Mouse (Mus musculus): ENCODE results near the gene Tfcp2. TPM values are rescaled to one million over a fixed set of nuclear protein-coding genes. Genes with fewer than 3 reads are reported as not detected.

The Tfcp2 gene
- polyA plus RNA-seq, 1 experiment from 2014 or later = 35.2 TPM

DNA sequence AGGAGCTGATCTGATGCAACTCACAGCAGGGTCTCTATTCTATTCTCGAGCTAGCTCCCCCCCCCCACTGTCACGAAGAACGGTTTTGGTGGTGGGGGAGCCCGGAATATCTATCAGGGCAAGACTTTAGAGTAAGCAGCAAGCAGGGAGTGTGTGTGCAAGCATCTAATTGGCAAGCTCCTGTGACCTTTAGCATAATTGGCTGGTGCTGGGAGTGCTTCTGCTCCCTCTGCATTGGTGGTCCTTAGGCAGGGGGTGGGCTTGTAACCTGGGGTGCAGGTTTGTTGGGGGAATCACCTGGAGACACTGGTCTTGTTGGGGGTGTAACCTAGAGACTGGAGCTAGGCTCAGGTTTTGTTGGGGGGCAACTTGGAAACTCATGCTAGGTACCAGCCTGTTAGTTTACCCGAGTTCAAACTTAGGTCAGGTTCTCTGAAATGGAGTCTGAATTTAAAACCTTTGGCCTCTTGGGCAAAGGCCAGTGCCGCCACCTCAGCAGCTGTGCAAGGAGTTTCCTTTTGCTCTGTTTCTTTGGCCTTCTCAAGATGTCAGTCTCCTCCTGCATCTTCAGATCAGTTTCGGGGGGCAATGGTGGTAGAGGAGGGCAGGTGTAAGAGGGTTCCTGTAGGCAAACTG is 95.3 kb downstream of the Tfcp2 start:
- 61% methylated on average over 7 of the region's 7 CpGs for WGBS

DNA sequence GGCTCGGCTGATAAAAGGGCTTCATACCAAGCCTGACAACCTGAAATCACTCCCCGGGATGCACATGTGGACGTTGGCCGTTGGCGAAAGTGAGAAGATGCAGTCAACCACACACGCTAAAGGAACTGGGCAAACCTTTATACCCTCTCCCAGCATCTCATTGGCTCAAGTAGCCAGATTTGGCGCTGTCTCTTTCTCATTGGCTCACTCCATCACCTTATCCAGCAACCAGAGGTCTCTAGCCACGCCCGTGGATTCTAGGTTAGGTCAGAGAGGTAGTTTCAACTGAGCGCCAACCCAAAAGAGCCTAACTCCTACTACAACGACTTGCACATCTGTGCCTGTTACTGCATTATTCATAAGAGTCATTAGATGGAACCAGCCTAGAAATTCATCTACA is 99.3 kb downstream of the Tfcp2 start:
- Histone ChIP-seq H3K4me1 (0 out of 2 replicates have a peak, but pooled peaks cover 4% of the 10 kb centered on the region), H3K27me3 (no peaks in the 10 kb centered on the region), H3K27ac (no peak overlapping the region), H3K4me2 (no peak overlapping the region), H3K36me3 (ENCODE audit: poor library complexity, severe bottlenecking) (no peaks in the 10 kb centered on the region), H3K4me3 (no peak overlapping the region), H3K9ac (no peak overlapping the region), H3K9me3 (replicated peaks) (no peaks in the 10 kb centered on the region)
- no peak for ATAC-seq
- WGBS = 80% methylated on average over 11 of the region's 11 CpGs

More for the DNA sequence above, 95.3 kb downstream of the Tfcp2 start:
- no peak overlapping the region for H3K27ac ChIP-seq
- no peaks in the 10 kb centered on the region for H3K4me1 ChIP-seq
- peaks cover 11% of the 10 kb centered on the region; the same call in 1 of the 2 replicates for H3K27me3 ChIP-seq
- H3K9ac ChIP-seq = no peak overlapping the region
- no peaks in the 10 kb centered on the region for H3K9me3 ChIP-seq (replicated peaks)
- H3K4me3 ChIP-seq = no peak overlapping the region
- no peaks in the 10 kb centered on the region for H3K36me3 ChIP-seq (ENCODE audit: poor library complexity, severe bottlenecking)
- no peak for ATAC-seq
- no peak overlapping the region for H3K4me2 ChIP-seq

DNA sequence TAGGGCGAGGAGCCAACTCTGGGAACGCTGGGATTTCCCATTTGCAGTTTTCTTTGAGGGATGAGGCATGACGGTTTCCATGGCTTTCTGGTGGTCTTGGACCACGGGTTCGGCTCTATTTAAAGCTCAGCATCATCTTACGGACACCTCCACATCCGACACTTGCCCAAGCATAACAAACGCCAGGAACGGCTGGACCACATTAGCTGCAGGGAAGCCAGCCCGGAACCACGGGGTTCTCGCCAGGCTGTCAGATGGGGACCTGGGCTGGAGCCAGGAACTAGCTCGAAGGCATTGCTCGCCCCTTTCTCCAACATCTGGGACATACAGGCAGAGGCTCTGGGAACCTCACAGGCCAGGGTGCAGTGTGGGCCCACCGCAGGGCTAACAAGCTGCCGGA is 100.6 kb downstream of the Tfcp2 start:
- ATAC-seq = no peak
- Histone ChIP-seq H3K4me3 (no peak overlapping the region), H3K27ac (no peak overlapping the region), H3K9me3 (replicated peaks) (no peaks in the 10 kb centered on the region), H3K4me1 (0 out of 2 replicates have a peak, but pooled peaks cover 4% of the 10 kb centered on the region), H3K9ac (no peak overlapping the region), H3K36me3 (ENCODE audit: poor library complexity, severe bottlenecking) (no peaks in the 10 kb centered on the region), H3K27me3 (no peaks in the 10 kb centered on the region), H3K4me2 (no peak overlapping the region)
- 68% methylated on average over 16 of the region's 16 CpGs for WGBS

DNA sequence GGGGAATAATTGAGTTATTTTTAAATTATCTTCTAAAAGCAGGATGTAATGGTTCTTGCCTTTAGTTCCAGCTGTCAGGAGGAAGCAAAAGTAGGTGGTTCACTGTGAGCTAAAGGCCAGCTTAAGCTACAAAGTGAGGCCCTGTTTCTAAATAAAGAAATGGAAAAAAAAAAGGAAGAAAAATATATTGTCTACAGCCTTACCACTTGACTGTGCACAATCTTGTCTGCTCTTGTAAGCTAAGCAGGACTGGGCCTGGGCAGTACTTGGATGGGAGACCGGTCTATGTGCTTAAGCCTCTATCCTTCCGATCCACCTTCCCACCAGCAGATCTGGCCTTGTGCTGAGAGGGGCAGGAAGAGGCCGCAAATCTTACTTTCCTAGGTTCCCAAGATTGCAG is 102.3 kb downstream of the Tfcp2 start:
- no peaks in the 10 kb centered on the region for H3K36me3 ChIP-seq (ENCODE audit: poor library complexity, severe bottlenecking)
- H3K4me1 ChIP-seq = 0 out of 2 replicates have a peak, but pooled peaks cover 4% of the 10 kb centered on the region
- H3K4me2 ChIP-seq = no peak overlapping the region
- 94% methylated on average over 3 of the region's 3 CpGs for WGBS
- H3K27me3 ChIP-seq = no peaks in the 10 kb centered on the region
- H3K4me3 ChIP-seq = no peak overlapping the region
- no peak for ATAC-seq
- no peaks in the 10 kb centered on the region for H3K9me3 ChIP-seq (replicated peaks)
- no peak overlapping the region for H3K9ac ChIP-seq
- H3K27ac ChIP-seq = no peak overlapping the region

DNA sequence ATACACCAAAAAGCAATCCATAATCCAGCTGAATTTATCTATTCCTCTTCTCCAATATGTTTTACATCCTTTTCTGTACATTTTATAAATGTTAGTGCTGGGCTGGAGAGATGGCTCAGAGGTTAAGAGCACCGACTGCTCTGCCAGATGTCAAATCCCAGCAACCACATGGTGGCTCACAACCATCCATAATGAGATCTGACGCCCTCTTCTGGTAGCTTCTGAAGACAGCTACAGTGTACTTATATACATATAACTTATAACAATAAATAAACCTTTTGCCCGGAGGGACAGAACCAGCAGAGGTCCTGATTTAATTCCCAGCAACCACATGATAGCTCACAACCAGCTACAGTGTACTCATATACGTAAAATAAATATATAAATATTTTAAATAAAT is 103.2 kb downstream of the Tfcp2 start:
- no peak overlapping the region for H3K4me2 ChIP-seq
- H3K9me3 ChIP-seq (replicated peaks) = no peaks in the 10 kb centered on the region
- WGBS = 77% methylated on average over 4 of the region's 4 CpGs
- no peak overlapping the region for H3K4me3 ChIP-seq
- no peak overlapping the region for H3K9ac ChIP-seq
- H3K4me1 ChIP-seq = peaks cover 9% of the 10 kb centered on the region
- no peaks in the 10 kb centered on the region for H3K36me3 ChIP-seq (ENCODE audit: poor library complexity, severe bottlenecking)
- no peak for ATAC-seq
- H3K27me3 ChIP-seq = no peaks in the 10 kb centered on the region
- no peak overlapping the region for H3K27ac ChIP-seq

Other genes starting within 250 kb of the Tfcp2 start
- 3.2 and 4.6 TPM in 2 replicates for gene Mettl7a1, start 247.9 kb downstream of the Tfcp2 start, polyA plus RNA-seq (2015; fragmentation: Nextera tagmentation; extraction: Ambion mirVana)
- not detected in 2 replicates for gene Mettl7a3, start 217.1 kb downstream of the Tfcp2 start, polyA plus RNA-seq (2015; fragmentation: Nextera tagmentation; extraction: Ambion mirVana)
- gene Methig1, start 198.9 kb downstream of the Tfcp2 start, polyA plus RNA-seq (2015; fragmentation: Nextera tagmentation; extraction: Ambion mirVana) = not detected in 2 replicates
- not detected in 2 replicates for gene Mettl7a2, start 198.8 kb downstream of the Tfcp2 start, polyA plus RNA-seq (2015; fragmentation: Nextera tagmentation; extraction: Ambion mirVana)
- not detected in 2 replicates for gene Higd1c, start 187.5 kb downstream of the Tfcp2 start, polyA plus RNA-seq (2015; fragmentation: Nextera tagmentation; extraction: Ambion mirVana)
- gene Gm5475, start 129.9 kb downstream of the Tfcp2 start, polyA plus RNA-seq (2015; fragmentation: Nextera tagmentation; extraction: Ambion mirVana) = 0.06 TPM in 1 of 2 replicates, not detected in the other
- gene Slc11a2, start 126.9 kb downstream of the Tfcp2 start, polyA plus RNA-seq (2015; fragmentation: Nextera tagmentation; extraction: Ambion mirVana) = 21.3 and 22.1 TPM in 2 replicates
- 44.7 and 50.3 TPM in 2 replicates for gene Letmd1, start 83.0 kb downstream of the Tfcp2 start, polyA plus RNA-seq (2015; fragmentation: Nextera tagmentation; extraction: Ambion mirVana)
- 34.7 and 39.2 TPM in 2 replicates for gene Csrnp2, start 56.5 kb downstream of the Tfcp2 start, polyA plus RNA-seq (2015; fragmentation: Nextera tagmentation; extraction: Ambion mirVana)
- 36.4 and 37.5 TPM in 2 replicates for gene Pou6f1, start 48.0 kb upstream of the Tfcp2 start, polyA plus RNA-seq (2015; fragmentation: Nextera tagmentation; extraction: Ambion mirVana)
- gene Dazap2, start 63.3 kb upstream of the Tfcp2 start, polyA plus RNA-seq (2015; fragmentation: Nextera tagmentation; extraction: Ambion mirVana) = 190 and 192 TPM in 2 replicates
- 1.7 and 2.1 TPM in 2 replicates for gene Smagp, start 84.9 kb upstream of the Tfcp2 start, polyA plus RNA-seq (2015; fragmentation: Nextera tagmentation; extraction: Ambion mirVana)
- 1.3 and 1.7 TPM in 2 replicates for gene Bin2, start 117.5 kb upstream of the Tfcp2 start, polyA plus RNA-seq (2015; fragmentation: Nextera tagmentation; extraction: Ambion mirVana)
- gene Cela1, start 135.9 kb upstream of the Tfcp2 start, polyA plus RNA-seq (2015; fragmentation: Nextera tagmentation; extraction: Ambion mirVana) = 0.23 and 1.2 TPM in 2 replicates
- gene Galnt6, start 177.4 kb upstream of the Tfcp2 start, polyA plus RNA-seq (2015; fragmentation: Nextera tagmentation; extraction: Ambion mirVana) = 0.06 and 0.10 TPM in 2 replicates
- 17.1 and 19.5 TPM in 2 replicates for gene Slc4a8, start 209.7 kb upstream of the Tfcp2 start, polyA plus RNA-seq (2015; fragmentation: Nextera tagmentation; extraction: Ambion mirVana)

All from forebrain, embryonic 13.5 days (tissue).